Mouse (Mus musculus): ENCODE results near the gene En1. TPM values are rescaled to one million over a fixed set of nuclear protein-coding genes. Genes with fewer than 3 reads are reported as not detected.

The En1 gene
- total RNA-seq, 2 experiments from 2014 or later: not detected

GRCm38 (mm10) chr1:120614307-120615100 is 12.3 kb downstream of the En1 start:
- no peak for DNase-seq (ENCODE audit: low spot score in 2 of 2)

GRCm38 (mm10) chr1:120615521-120615920 is 13.3 kb downstream of the En1 start:
- intact Hi-C loops (cut with DNase I): no loop called here
- DNase-seq (ENCODE audit: low spot score in 2 of 2): no peak

More at GRCm38 (mm10) chr1:120614307-120615100, 12.3 kb downstream of the En1 start:
- intact Hi-C loops (cut with DNase I): no loop called here

GRCm38 (mm10) chr1:120615927-120616326 is 13.7 kb downstream of the En1 start:
- intact Hi-C loops (cut with DNase I): no loop called here
- no peak for DNase-seq (ENCODE audit: low spot score in 2 of 2)

- DNase-seq (ENCODE audit: low spot score in 2 of 2): no peak
- intact Hi-C loops (cut with DNase I): no loop called here
Measured at GRCm38 (mm10) chr1:120621383-120621782, 19.2 kb downstream of the En1 start.

GRCm38 (mm10) chr1:120626930-120627621 is 24.9 kb downstream of the En1 start:
- intact Hi-C loops (cut with DNase I): no loop called here
- no peak for DNase-seq (ENCODE audit: low spot score in 2 of 2)

GRCm38 (mm10) chr1:120627622-120628001 is 25.4 kb downstream of the En1 start:
- DNase-seq (ENCODE audit: low spot score in 2 of 2): no peak
- intact Hi-C loops (cut with DNase I): no loop called here

- intact Hi-C loops (cut with DNase I): no loop called here
- DNase-seq (ENCODE audit: low spot score in 2 of 2): no peak
Measured at GRCm38 (mm10) chr1:120628821-120629220, 26.6 kb downstream of the En1 start.

GRCm38 (mm10) chr1:120643380-120643779 is 41.2 kb downstream of the En1 start:
- no peak for DNase-seq (ENCODE audit: low spot score in 2 of 2)
- intact Hi-C loops (cut with DNase I): no loop called here

GRCm38 (mm10) chr1:120643848-120644711 is 41.9 kb downstream of the En1 start:
- intact Hi-C loops (cut with DNase I): no loop called here
- no peak for DNase-seq (ENCODE audit: low spot score in 2 of 2)

GRCm38 (mm10) chr1:120644755-120645154 is 42.5 kb downstream of the En1 start:
- DNase-seq (ENCODE audit: low spot score in 2 of 2): no peak

GRCm38 (mm10) chr1:120650068-120650467 is 47.9 kb downstream of the En1 start:
- intact Hi-C loops (cut with DNase I): no loop called here
- DNase-seq (ENCODE audit: low spot score in 2 of 2): no peak

More at GRCm38 (mm10) chr1:120644755-120645154, 42.5 kb downstream of the En1 start:
- intact Hi-C loops (cut with DNase I): no loop called here

- peak in 1 of 2 experiments; percentile 24 for DNase-seq (ENCODE audit: low spot score in 2 of 2)
- intact Hi-C loops (cut with DNase I): no loop called here
Measured at GRCm38 (mm10) chr1:120651997-120652396, 49.8 kb downstream of the En1 start.

- intact Hi-C loops (cut with DNase I): no loop called here
Measured at GRCm38 (mm10) chr1:120654950-120655396, 52.8 kb downstream of the En1 start.

More at GRCm38 (mm10) chr1:120654950-120655396, 52.8 kb downstream of the En1 start:
- DNase-seq (ENCODE audit: low spot score in 2 of 2): peak; percentile 12 to 68

Other genes with a start within 250 kb of the En1 start
- gene Marco, start 97.4 kb upstream of the En1 start, total RNA-seq (2021): not detected